Mouse (Mus musculus): ENCODE data around the gene Hist2h2aa2.

Gene Hist2h2aa2

GRCm38 (mm10) chr3:96237335-96237903 is 2.7 kb downstream of the Hist2h2aa2 start:
- DNase-seq (ENCODE audit: low read depth, low spot score): peak; percentile 57

- peak; percentile 39 for DNase-seq (ENCODE audit: low read depth, low spot score)
Observed at GRCm38 (mm10) chr3:96236834-96237334, 3.2 kb downstream of the Hist2h2aa2 start.

GRCm38 (mm10) chr3:96235836-96236235 is 4.2 kb downstream of the Hist2h2aa2 start:
- DNase-seq (ENCODE audit: low read depth, low spot score): no peak

GRCm38 (mm10) chr3:96234914-96235313 is 5.2 kb downstream of the Hist2h2aa2 start:
- DNase-seq (ENCODE audit: low read depth, low spot score): no peak

GRCm38 (mm10) chr3:96231758-96232120 is 8.3 kb downstream of the Hist2h2aa2 start:
- no peak for DNase-seq (ENCODE audit: low read depth, low spot score)

GRCm38 (mm10) chr3:96230910-96231757 is 8.9 kb downstream of the Hist2h2aa2 start:
- DNase-seq (ENCODE audit: low read depth, low spot score): no peak

- no peak for DNase-seq (ENCODE audit: low read depth, low spot score)
Observed at GRCm38 (mm10) chr3:96230404-96230803, 9.7 kb downstream of the Hist2h2aa2 start.

GRCm38 (mm10) chr3:96228828-96229227 is 11.2 kb downstream of the Hist2h2aa2 start:
- no peak for DNase-seq (ENCODE audit: low read depth, low spot score)

GRCm38 (mm10) chr3:96226695-96227648 is 13.1 kb downstream of the Hist2h2aa2 start:
- DNase-seq (ENCODE audit: low read depth, low spot score): peak; percentile 19

GRCm38 (mm10) chr3:96225421-96225820 is 14.7 kb downstream of the Hist2h2aa2 start:
- no peak for DNase-seq (ENCODE audit: low read depth, low spot score)

- DNase-seq (ENCODE audit: low read depth, low spot score): no peak
Observed at GRCm38 (mm10) chr3:96222774-96223173, 17.3 kb downstream of the Hist2h2aa2 start.

- no peak for DNase-seq (ENCODE audit: low read depth, low spot score)
Observed at GRCm38 (mm10) chr3:96221640-96222038, 18.4 kb downstream of the Hist2h2aa2 start.

- DNase-seq (ENCODE audit: low read depth, low spot score): peak; percentile 91
Observed at GRCm38 (mm10) chr3:96220765-96221639, 19.1 kb downstream of the Hist2h2aa2 start, which contains the start of the genes Hist2h2ac and Hist2h2be. Gene Hist2h2ac (minus strand): TSS chr3:96220880. Gene Hist2h2be (plus strand): TSS chr3:96221119.

- DNase-seq (ENCODE audit: low read depth, low spot score): peak; percentile 75
Observed at GRCm38 (mm10) chr3:96220131-96220764, 19.8 kb downstream of the Hist2h2aa2 start.

GRCm38 (mm10) chr3:96219661-96220130 is 20.4 kb downstream of the Hist2h2aa2 start, which contains the start of the genes Bola1 and Hist2h2ab:
Gene Bola1 (minus strand): TSS chr3:96219709.
Gene Hist2h2ab (plus strand): TSS chr3:96219865.
- DNase-seq (ENCODE audit: low read depth, low spot score): peak; percentile 84

- peak; percentile 60 for DNase-seq (ENCODE audit: low read depth, low spot score)
Observed at GRCm38 (mm10) chr3:96219191-96219641, 20.9 kb downstream of the Hist2h2aa2 start.

GRCm38 (mm10) chr3:96209242-96209641 is 30.8 kb downstream of the Hist2h2aa2 start:
- DNase-seq (ENCODE audit: low read depth, low spot score): peak; percentile 52

GRCm38 (mm10) chr3:96207819-96208218 is 32.3 kb downstream of the Hist2h2aa2 start:
- DNase-seq (ENCODE audit: low read depth, low spot score): no peak

- DNase-seq (ENCODE audit: low read depth, low spot score): no peak
Observed at GRCm38 (mm10) chr3:96199731-96200130, 40.3 kb downstream of the Hist2h2aa2 start.

All from ZHBTc4 (cell line).